Mouse (Mus musculus) liver, embryonic 13.5 days (tissue): ENCODE data around the gene Csnk1g2. TPM values are rescaled to one million over a fixed set of nuclear protein-coding genes. Genes with fewer than 3 reads are reported as not detected.

Experiments used
- ATAC-seq: fragments of 200-750 bp; cut with Nextera tagmentation; 2 replicates; pipeline ENCODE4 v1.8.0; 2017; ENCODE audit warnings: low read depth, mild to moderate bottlenecking, moderate number of reproducible peaks, moderate library complexity
- DNase-seq: peaks from one replicate; pipeline ENCODE4 v3.0.0; 2022
- H3K27ac ChIP-seq: fragments of 300-500 bp; sonication (generic); 2 replicates; pipeline ENCODE4 v1.5.1; 2015; ENCODE audit warnings: moderate library complexity, mild to moderate bottlenecking, inconsistent platforms
- H3K27me3 ChIP-seq: fragments of 300-500 bp; sonication (generic); 2 replicates; pipeline ENCODE4 v1.6.1; 2015; ENCODE audit warnings: mild to moderate bottlenecking, inconsistent platforms
- H3K36me3 ChIP-seq: fragments of 300-500 bp; sonication (generic); 2 replicates; pipeline ENCODE4 v1.6.1; 2015; ENCODE audit warnings: mild to moderate bottlenecking, inconsistent platforms
- H3K4me1 ChIP-seq: fragments of 300-500 bp; sonication (generic); replicated peaks from 2 replicates; pipeline ENCODE4 v1.6.1; 2015; ENCODE audit warnings: inconsistent platforms
- H3K4me2 ChIP-seq: fragments of 300-500 bp; sonication (generic); 2 replicates; pipeline ENCODE4 v1.6.1; 2015; ENCODE audit warnings: inconsistent platforms, mild to moderate bottlenecking, moderate library complexity
- H3K4me3 ChIP-seq: fragments of 300-500 bp; sonication (generic); replicated peaks from 2 replicates; pipeline ENCODE4 v1.5.1; 2015; ENCODE audit warnings: mild to moderate bottlenecking, inconsistent platforms
- H3K9ac ChIP-seq: fragments of 300-500 bp; sonication (generic); 2 replicates; pipeline ENCODE4 v1.6.1; 2015; ENCODE audit warnings: mild to moderate bottlenecking, inconsistent platforms
- H3K9me3 ChIP-seq: fragments of 300-500 bp; sonication (generic); replicated peaks from 2 replicates; pipeline ENCODE4 v1.6.1; 2016; ENCODE audit warnings: inconsistent platforms
- WGBS: fragments of 180-500 bp; shearing (Covaris S2); methylation state at CpG from one replicate; pipeline ENCODE4 v1.1.7; 2015; ENCODE audit not compliant: insufficient replicate concordance; 5-methylcytosine and 5-hydroxymethylcytosine counted together
- polyA plus RNA-seq: library from polyadenylated mRNA; unstranded; fragments of >200 nt; fragmentation: Nextera tagmentation; extraction: Ambion mirVana; gene quantifications from 2 replicates; pipeline ENCODE4 v1.2.1, GENCODE M21; 2015

The Csnk1g2 gene
- polyA plus RNA-seq, 1 experiment from 2014 or later, result 51.1 TPM

- H3K4me1 ChIP-seq, result peaks cover 28% of the 10 kb centered on the region
- H3K4me3 ChIP-seq, result no peak overlapping the region
- no peak overlapping the region for H3K9ac ChIP-seq
- no peak for DNase-seq
- H3K9me3 ChIP-seq, result no peaks in the 10 kb centered on the region
- no peak for ATAC-seq
- WGBS, result 82% methylated on average over 6 of the region's 6 CpGs
- H3K27ac ChIP-seq, result no peak overlapping the region; the same call in 1 of the 2 replicates
- no peaks in the 10 kb centered on the region for H3K27me3 ChIP-seq
- no peak overlapping the region for H3K4me2 ChIP-seq
- peaks cover 62% of the 10 kb centered on the region for H3K36me3 ChIP-seq
Measured at GRCm38 (mm10) chr10:80614351-80614750, 8.3 kb upstream of the Csnk1g2 start.

DNA sequence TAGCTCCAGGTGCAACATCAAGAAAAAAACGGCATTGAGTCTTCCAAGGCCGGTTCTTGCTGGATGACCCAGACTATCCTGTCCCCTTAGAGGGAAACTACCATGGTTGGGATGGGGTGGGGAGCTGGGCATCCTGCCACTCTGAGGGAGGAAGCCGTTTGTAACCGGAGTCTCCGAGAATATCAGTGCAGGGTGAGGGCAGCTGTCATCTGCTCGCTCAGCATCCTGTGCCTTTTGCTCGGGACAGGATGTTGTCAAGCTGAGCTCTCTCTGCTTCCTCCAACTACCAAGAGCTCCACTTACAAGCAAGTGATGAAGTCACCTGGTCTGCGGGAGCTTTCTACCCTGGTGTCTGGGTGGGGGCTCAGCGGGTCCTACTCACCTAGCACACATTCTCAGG, 4.5 kb upstream of the Csnk1g2 start:
- Histone ChIP-seq H3K27me3 (no peaks in the 10 kb centered on the region), H3K4me3 (no peak overlapping the region), H3K9ac (0 out of 2 replicates have a peak overlapping the region, but pooled peaks have one; percentile 9), H3K27ac (no peak overlapping the region), H3K4me1 (peaks cover 34% of the 10 kb centered on the region), H3K36me3 (peaks cover 30% of the 10 kb centered on the region), H3K4me2 (no peak overlapping the region), H3K9me3 (no peaks in the 10 kb centered on the region)
- 57% methylated on average over 9 of the region's 9 CpGs for WGBS
- DNase-seq (no peak), ATAC-seq (no peak)

DNA sequence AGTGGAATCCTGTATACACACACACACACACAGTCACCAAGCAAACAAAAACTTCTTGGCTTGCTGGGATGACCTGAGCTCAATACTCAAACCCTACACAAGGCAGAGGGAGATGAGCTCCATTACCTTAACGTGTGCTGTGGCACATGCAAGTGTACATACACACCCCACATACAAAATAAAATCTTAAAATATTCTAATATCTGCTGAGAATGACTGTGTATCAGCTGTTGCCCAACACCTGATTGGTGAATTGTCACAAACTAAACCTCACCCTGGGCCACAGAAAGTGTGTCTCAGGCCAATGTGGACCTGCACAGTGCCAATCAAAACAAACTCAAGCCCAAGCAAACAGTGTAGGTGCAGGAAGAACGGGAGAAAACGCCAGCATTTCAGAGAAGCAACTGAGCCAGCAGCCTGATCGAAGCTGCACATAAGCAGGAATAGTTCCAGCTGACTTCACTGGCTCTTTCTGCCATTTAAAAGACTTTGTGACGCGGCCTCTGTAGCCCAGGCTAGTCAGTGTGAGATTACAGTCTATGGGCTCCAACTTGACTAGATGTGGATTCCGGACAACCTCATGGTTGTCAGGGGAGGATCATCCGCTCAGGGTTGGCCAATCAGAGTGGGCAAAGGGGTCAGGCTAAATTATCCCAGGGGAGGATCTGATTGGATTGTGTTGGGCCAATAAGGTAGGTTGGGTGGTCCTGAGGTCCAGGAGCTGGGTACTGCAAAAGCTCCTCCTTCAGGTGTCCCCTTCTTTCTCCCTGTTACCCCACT, 3.0 kb upstream of the Csnk1g2 start:
- Histone ChIP-seq H3K4me3 (no peak overlapping the region), H3K36me3 (peaks cover 16% of the 10 kb centered on the region), H3K27ac (peak overlapping the region; percentile 96), H3K4me2 (0 out of 2 replicates have a peak overlapping the region, but pooled peaks have one; percentile 11), H3K9me3 (no peaks in the 10 kb centered on the region), H3K4me1 (peaks cover 49% of the 10 kb centered on the region), H3K27me3 (no peaks in the 10 kb centered on the region), H3K9ac (peak overlapping the region; percentile 30; the same call in 1 of the 2 replicates)
- ATAC-seq (no peak), DNase-seq (no peak)
- 44% methylated on average over 8 of the region's 8 CpGs for WGBS

DNA sequence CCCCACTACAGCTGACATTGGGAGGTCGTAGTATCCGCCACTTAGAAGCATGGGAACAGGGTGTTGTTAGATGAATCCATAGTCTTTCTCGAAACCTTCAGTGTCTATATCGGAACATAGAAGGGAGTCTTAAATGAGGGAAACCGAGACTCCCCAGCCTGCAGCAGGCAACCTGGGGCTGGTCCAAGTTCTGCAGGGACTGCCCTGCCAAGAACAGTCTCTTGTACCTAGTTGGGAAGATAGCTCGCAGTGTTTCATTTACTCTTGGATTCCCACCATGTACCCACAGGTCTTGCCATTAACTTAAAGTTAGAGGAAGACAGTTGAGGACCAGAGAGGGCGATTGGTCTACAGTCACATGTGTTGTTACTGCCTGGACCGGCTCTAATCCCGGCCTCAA, 2.3 kb upstream of the Csnk1g2 start:
- Histone ChIP-seq H3K9ac (no peak overlapping the region), H3K36me3 (peaks cover 9% of the 10 kb centered on the region), H3K27me3 (no peaks in the 10 kb centered on the region), H3K27ac (peak overlapping the region; percentile 96), H3K9me3 (no peaks in the 10 kb centered on the region), H3K4me3 (no peak overlapping the region), H3K4me2 (no peak overlapping the region), H3K4me1 (peaks cover 56% of the 10 kb centered on the region)
- 79% methylated on average over 9 of the region's 9 CpGs for WGBS
- DNase-seq (no peak), ATAC-seq (no peak)

DNA sequence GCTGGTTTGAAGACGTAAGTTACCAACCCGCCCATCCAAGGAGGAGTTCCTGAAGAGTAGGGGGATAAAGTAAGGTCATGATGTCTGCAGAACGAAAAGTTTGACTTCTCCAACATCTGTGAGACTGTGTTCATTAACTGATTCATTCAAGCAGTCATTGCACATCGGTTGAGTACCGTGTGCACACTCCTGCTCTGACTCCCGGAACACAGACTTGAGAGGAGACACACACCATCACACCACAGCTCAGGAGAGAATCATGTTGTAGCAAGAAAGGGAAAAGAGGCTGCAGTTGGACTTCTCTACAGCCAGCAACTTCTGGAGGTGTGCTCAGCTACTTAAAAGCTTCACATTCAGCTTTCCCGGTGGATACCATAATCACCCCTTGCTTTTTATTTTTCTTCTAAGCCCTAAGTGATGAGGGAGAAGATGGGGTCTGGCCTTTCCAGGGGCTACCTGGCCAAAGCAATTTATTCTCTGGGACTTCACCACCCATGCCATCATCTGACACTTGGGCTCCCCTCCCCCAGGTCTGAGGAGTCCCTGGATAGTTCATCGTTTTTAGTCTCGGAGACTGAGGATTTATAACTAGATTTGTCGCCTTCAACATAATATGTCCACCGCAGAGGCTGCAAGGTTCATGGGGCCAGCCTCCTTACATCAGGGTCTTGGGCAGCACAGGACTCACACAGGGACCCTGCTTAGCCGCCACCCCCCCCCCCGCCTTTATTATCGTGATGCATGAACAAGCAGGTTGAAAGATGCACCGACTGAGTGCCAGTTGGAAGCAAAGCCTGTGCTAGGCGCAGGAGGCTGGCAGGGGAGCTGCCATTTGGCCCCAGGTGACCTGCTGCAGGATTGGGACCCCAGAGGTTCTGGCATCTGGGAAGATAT, 1.6 kb upstream of the Csnk1g2 start:
- 56% methylated on average over 16 of the region's 16 CpGs for WGBS
- Histone ChIP-seq H3K4me2 (peak overlapping the region; percentile 76), H3K9ac (peak overlapping the region; percentile 65), H3K9me3 (no peaks in the 10 kb centered on the region), H3K27ac (peak overlapping the region; percentile 96), H3K4me1 (peaks cover 59% of the 10 kb centered on the region), H3K27me3 (no peaks in the 10 kb centered on the region), H3K4me3 (peak overlapping the region; percentile 93), H3K36me3 (peaks cover 3% of the 10 kb centered on the region; the same call in 1 of the 2 replicates)
- no peak for DNase-seq
- no peak for ATAC-seq

GRCm38 (mm10) chr10:80621690-80621939, 1.0 kb upstream of the Csnk1g2 start:
- WGBS, result 1% methylated on average over 9 of the region's 9 CpGs
- ATAC-seq (no peak), DNase-seq (no peak)
- peak overlapping the region; percentile 93 for H3K4me3 ChIP-seq
- H3K27ac ChIP-seq, result peak overlapping the region; percentile 96
- no peaks in the 10 kb centered on the region for H3K27me3 ChIP-seq
- H3K36me3 ChIP-seq, result no peaks in the 10 kb centered on the region
- peak overlapping the region; percentile 65 for H3K9ac ChIP-seq
- no peaks in the 10 kb centered on the region for H3K9me3 ChIP-seq
- H3K4me2 ChIP-seq, result peak overlapping the region; percentile 76
- H3K4me1 ChIP-seq, result peaks cover 65% of the 10 kb centered on the region

- Histone ChIP-seq H3K4me1 (peaks cover 66% of the 10 kb centered on the region), H3K9ac (peak overlapping the region; percentile 65), H3K9me3 (no peaks in the 10 kb centered on the region), H3K36me3 (no peaks in the 10 kb centered on the region), H3K27ac (peak overlapping the region; percentile 96), H3K4me3 (peak overlapping the region; percentile 93), H3K27me3 (no peaks in the 10 kb centered on the region), H3K4me2 (peak overlapping the region; percentile 98)
- under 1% methylated on average over 64 of the region's 64 CpGs for WGBS
- peak; percentile 98 for DNase-seq
- peak; percentile 89 for ATAC-seq
Measured at GRCm38 (mm10) chr10:80621940-80622660, 538 bp upstream of the Csnk1g2 start.

DNA sequence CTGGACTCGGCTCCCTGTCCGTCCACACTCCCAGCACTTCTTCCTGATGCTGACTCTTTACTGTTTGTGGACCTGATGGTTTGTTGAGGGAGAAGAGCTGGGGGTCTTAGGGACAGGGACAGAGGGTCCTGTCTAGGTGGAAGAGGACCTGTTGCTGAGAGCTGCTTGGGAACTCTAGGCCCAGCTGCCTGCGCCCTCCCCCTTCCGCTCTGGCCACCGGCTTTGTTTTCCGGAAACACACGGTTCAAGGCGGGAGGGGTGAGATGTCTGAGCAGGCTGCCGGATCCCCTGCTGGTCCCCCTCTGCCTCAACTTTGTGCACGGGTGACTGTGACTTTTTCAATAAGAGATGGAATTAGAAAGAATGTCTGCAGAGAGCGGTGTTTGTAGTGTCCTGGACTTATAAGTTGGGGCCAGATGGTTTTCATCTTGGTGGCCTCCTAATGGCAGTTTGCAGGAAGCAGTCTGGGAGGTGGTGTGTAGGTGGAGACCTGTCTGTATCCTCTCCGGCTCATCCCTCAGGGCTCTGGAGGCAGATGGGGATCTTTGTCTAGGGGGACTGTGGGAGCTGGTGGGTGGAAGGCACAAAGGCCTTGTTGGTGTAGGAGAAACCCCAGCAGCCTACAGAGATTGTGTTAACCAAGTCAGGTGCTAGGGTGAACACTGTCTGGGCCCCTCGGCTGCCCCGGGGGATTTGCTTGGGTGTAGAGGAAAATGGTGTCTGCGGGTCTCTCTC, 986 bp downstream of the Csnk1g2 start:
- peak overlapping the region; percentile 92 for H3K27ac ChIP-seq
- H3K4me3 ChIP-seq, result peak overlapping the region; percentile 93
- H3K36me3 ChIP-seq, result no peaks in the 10 kb centered on the region
- no peak for ATAC-seq
- H3K4me1 ChIP-seq, result peaks cover 74% of the 10 kb centered on the region
- peak overlapping the region; percentile 96 for H3K9ac ChIP-seq
- peak overlapping the region; percentile 98 for H3K4me2 ChIP-seq
- 13% methylated on average over 15 of the region's 15 CpGs for WGBS
- H3K9me3 ChIP-seq, result no peaks in the 10 kb centered on the region
- no peaks in the 10 kb centered on the region for H3K27me3 ChIP-seq
- DNase-seq, result peak; percentile 48

DNA sequence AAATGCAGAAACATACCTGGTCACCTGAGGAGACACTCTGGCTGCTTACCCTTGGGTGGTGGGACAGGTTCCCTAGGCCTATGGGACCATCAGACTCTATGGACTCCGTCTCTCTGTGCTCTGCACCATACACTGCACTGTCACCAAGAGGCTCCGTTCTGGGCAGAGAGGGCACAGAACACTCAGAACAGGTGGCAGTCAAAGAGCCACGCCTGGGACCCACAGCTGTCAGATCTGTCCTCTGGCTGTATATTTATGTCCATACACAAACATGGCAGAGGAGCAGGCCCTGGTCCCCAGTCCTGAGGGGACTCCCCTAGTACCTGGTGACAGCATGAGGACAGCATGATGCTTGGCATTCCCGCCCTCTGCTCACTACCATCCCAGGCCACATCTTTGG, 3.1 kb downstream of the Csnk1g2 start:
- H3K4me3 ChIP-seq, result no peak overlapping the region
- no peaks in the 10 kb centered on the region for H3K9me3 ChIP-seq
- H3K27me3 ChIP-seq, result no peaks in the 10 kb centered on the region
- H3K36me3 ChIP-seq, result peaks cover 4% of the 10 kb centered on the region
- WGBS, result 83% methylated on average over 4 of the region's 4 CpGs
- H3K4me2 ChIP-seq, result no peak overlapping the region
- DNase-seq (no peak), ATAC-seq (no peak)
- peaks cover 71% of the 10 kb centered on the region for H3K4me1 ChIP-seq
- peak overlapping the region; percentile 27; the same call in 1 of the 2 replicates for H3K9ac ChIP-seq
- H3K27ac ChIP-seq, result peak overlapping the region; percentile 92; the same call in 1 of the 2 replicates

- peak overlapping the region; percentile 6 for H3K27ac ChIP-seq
- peaks cover 73% of the 10 kb centered on the region for H3K4me1 ChIP-seq
- no peaks in the 10 kb centered on the region for H3K9me3 ChIP-seq
- H3K4me2 ChIP-seq, result no peak overlapping the region
- WGBS, result 34% methylated on average over 2 of the region's 2 CpGs
- H3K27me3 ChIP-seq, result no peaks in the 10 kb centered on the region
- H3K4me3 ChIP-seq, result no peak overlapping the region
- DNase-seq (no peak), ATAC-seq (0 out of 2 replicates have a peak, but pooled peaks have one; percentile 13)
- peak overlapping the region; percentile 30; the same call in 1 of the 2 replicates for H3K9ac ChIP-seq
- peaks cover 8% of the 10 kb centered on the region for H3K36me3 ChIP-seq
Measured at GRCm38 (mm10) chr10:80627685-80628084, 5.0 kb downstream of the Csnk1g2 start.
